Mouse (Mus musculus) liver, embryonic 14.5 days (tissue): Measurements from ENCODE around the gene 4930578G10Rik.

Experiments used
- CTCF ChIP-seq: IDR thresholded peaks from 2 replicates; pipeline ENCODE4 v1.5.1; 2016; ENCODE audit warnings: antibody characterized with exemption, low read depth, control low read depth
- EP300 ChIP-seq: IDR thresholded peaks from 2 replicates; pipeline ENCODE4 v1.6.1; 2016; ENCODE audit warnings: antibody characterized with exemption, low read depth

DNA sequence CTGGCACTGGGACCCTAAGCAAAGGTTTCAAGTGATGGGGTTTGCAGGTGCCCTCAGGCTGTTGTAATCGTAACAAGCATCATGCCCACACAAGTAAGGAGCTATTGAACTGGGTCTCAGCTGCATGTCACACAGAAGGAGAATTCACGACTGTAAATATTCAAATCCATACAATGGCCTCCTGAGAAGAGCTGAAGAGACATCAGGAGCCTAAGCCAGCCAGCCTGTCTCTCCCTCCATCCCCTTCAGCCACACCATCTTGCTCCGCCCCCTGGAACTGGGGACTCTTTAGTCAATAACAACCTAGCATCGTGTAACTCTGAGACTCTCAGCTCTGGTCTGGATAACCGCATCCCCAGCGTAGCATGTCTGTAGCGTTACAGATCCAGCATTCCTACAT is 155.8 kb downstream of the 4930578G10Rik start:
- TF ChIP-seq EP300 (no peak), CTCF (no peak)
